Mouse (Mus musculus) bone marrow, adult 2 months (tissue): ENCODE measurements around the gene Vps16.

Source experiments
- CTCF ChIP-seq: fragments of 200-500 bp; IDR thresholded peaks from 2 replicates; pipeline ENCODE4 v1.5.1; 2011; ENCODE audit warnings: low read length, control low read depth; ENCODE audit not compliant: control insufficient read depth, insufficient read depth
- POLR2A ChIP-seq: fragments of 200-500 bp; IDR thresholded peaks from 2 replicates; pipeline ENCODE4 v1.6.1; 2011; ENCODE audit warnings: low read depth, mild to moderate bottlenecking, control low read depth, low read length, borderline replicate concordance; ENCODE audit not compliant: control insufficient read depth

- no peak for TF ChIP-seq CTCF
- TF ChIP-seq POLR2A, result no peak
Observed at GRCm38 (mm10) chr2:130451086-130451726, 27.1 kb downstream of the Vps16 start.
